7 mouse cellular contexts compared by ENCODE assay signal in the genomic region with DNA sequence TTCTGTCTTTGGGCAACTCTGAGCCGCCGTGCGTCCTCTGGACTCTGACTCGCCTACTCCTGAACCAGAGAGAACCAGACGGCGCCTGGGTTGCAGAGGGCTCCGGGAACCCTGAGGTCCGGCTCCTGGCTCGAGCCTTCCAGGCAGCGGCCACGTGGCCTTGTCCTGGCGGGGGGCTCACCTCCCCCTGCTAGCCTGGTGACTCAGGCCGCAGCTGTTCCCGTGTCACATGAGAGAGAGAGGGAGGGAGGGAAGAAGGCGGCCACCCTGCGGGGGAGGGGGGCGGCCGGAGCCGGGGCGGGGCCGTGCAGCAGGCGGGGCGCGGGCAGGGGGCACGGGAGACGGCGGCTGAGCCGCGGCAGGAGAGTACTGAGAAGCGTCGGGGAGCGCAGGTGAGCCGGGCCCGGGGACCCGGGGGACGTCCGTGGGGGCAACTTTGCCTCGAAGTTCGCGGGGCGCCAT. TPM values are rescaled to one million over a fixed set of nuclear protein-coding genes. Genes with fewer than 3 reads are reported as not detected.
DNase-seq lines count a peak whose midpoint lies in the region; ATAC-seq and TF ChIP-seq lines count a peak whose summit lies in the region.

No protein-coding gene starts in this region.

- H3K9ac ChIP-seq in limb, embryonic 12.5 days (replicated peaks), result peak overlapping the region; percentile 95
- peak overlapping the region; percentile 85 for H3K9ac ChIP-seq in midbrain, embryonic 11.5 days (ENCODE audit: low read length)

- H3K27me3 ChIP-seq in limb, embryonic 12.5 days, result no peaks in the 10 kb centered on the region
- H3K27me3 ChIP-seq in midbrain, embryonic 11.5 days (ENCODE audit: control insufficient read depth, insufficient read depth, low read length), result 0 out of 2 replicates have a peak, but pooled peaks cover 5% of the 10 kb centered on the region
- no peaks in the 10 kb centered on the region; the same call in 1 of the 2 replicates for H3K27me3 ChIP-seq in small intestine, adult 2 months (ENCODE audit: control insufficient read depth, insufficient read depth, low read length)

- 2% methylated on average over 38 of the region's 41 CpGs for WGBS in limb, embryonic 12.5 days
- WGBS in midbrain, embryonic 11.5 days, result 0% methylated on average over 34 of the region's 41 CpGs
- 2% methylated on average over 34 of the region's 41 CpGs for WGBS in small intestine, adult 2 months

- peaks cover 35% of the 10 kb centered on the region for H3K4me1 ChIP-seq in limb, embryonic 12.5 days (replicated peaks)
- peaks cover 6% of the 10 kb centered on the region for H3K4me1 ChIP-seq in midbrain, embryonic 11.5 days (ENCODE audit: control insufficient read depth, insufficient read depth, low read length)
- H3K4me1 ChIP-seq in small intestine, adult 2 months (ENCODE audit: control insufficient read depth, insufficient read depth, insufficient read length, low read length), result peaks cover 3% of the 10 kb centered on the region; the same call in 1 of the 2 replicates

- peak overlapping the region; percentile 96 for H3K27ac ChIP-seq in limb, embryonic 12.5 days
- no peak overlapping the region for H3K27ac ChIP-seq in midbrain, embryonic 11.5 days (ENCODE audit: low read depth, low read length)
- H3K27ac ChIP-seq in small intestine, adult 2 months (ENCODE audit: insufficient read depth, low read depth, low read length), result peak overlapping the region; percentile 90

- no peaks in the 10 kb centered on the region for H3K9me3 ChIP-seq in limb, embryonic 12.5 days
- H3K9me3 ChIP-seq in midbrain, embryonic 11.5 days (ENCODE audit: control insufficient read depth, low read length), result no peaks in the 10 kb centered on the region

- peak; percentile 93 to 95 for DNase-seq in adrenal gland, postnatal 36 days
- peak; percentile 88 for DNase-seq in embryo, embryonic 9.5 days (ENCODE audit: extremely low spot score)
- peak; percentile 100 for DNase-seq in heart, adult 11 months
- DNase-seq in kidney, adult 11 months, result peak; percentile 95
- DNase-seq in midbrain, embryonic 11.5 days (ENCODE audit: low spot score, missing footprints), result peak; percentile 97

- H3K4me3 ChIP-seq in limb, embryonic 12.5 days (replicated peaks), result peak overlapping the region; percentile 89
- peak overlapping the region; percentile 75 for H3K4me3 ChIP-seq in midbrain, embryonic 11.5 days (ENCODE audit: low read depth, low read length)
- peak overlapping the region; percentile 100 for H3K4me3 ChIP-seq in small intestine, adult 2 months (ENCODE audit: low read depth, low read length)

- ATAC-seq in limb, embryonic 12.5 days (ENCODE audit: insufficient number of reproducible peaks, insufficient read depth, low FRiP score, low TSS enrichment, low read depth), result peak; percentile 74
- ATAC-seq in midbrain, embryonic 11.5 days (ENCODE audit: low FRiP score), result peak; percentile 86

- peak; percentile 70 for TF ChIP-seq POLR2A in small intestine, adult 2 months (IDR thresholded peaks at IDR 0.05; ENCODE audit: low read depth, low read length)

- H3K36me3 ChIP-seq in limb, embryonic 12.5 days, result peaks cover 30% of the 10 kb centered on the region
- H3K36me3 ChIP-seq in midbrain, embryonic 11.5 days (ENCODE audit: control insufficient read depth, insufficient read depth, low read length), result no peaks in the 10 kb centered on the region
- H3K36me3 ChIP-seq in small intestine, adult 2 months (ENCODE audit: control insufficient read depth, insufficient read depth, low read length), result peaks cover 11% of the 10 kb centered on the region

- peak overlapping the region; percentile 78 for H3K4me2 ChIP-seq in limb, embryonic 12.5 days
- H3K4me2 ChIP-seq in midbrain, embryonic 11.5 days, result peak overlapping the region; percentile 78

- TF ChIP-seq CTCF in small intestine, adult 2 months (IDR thresholded peaks at IDR 0.05; ENCODE audit: extremely low read depth, insufficient read length, insufficient replicate concordance, low read depth, low read length), result no peak

RNA-seq across cellular contexts. Expression of gene Cd63, which starts 8.8 kb away (rescaled TPM):
- 100 to 1,000 TPM; 285 to 398 TPM for total RNA-seq in adrenal gland, postnatal 36 days (2021)
- 522 and 547 TPM in 2 replicates for polyA plus RNA-seq in limb, embryonic 12.5 days (2016; fragmentation: Nextera tagmentation; extraction: Ambion mirVana)
- polyA plus RNA-seq in midbrain, embryonic 11.5 days (2014; fragmentation: Nextera tagmentation; extraction: Ambion mirVana), result 168 and 177 TPM in 2 replicates
- polyA plus RNA-seq in small intestine, adult 2 months (2012; rRNA removed), result 62.0 and 91.5 TPM in 2 replicates

RNA-seq across cellular contexts. Expression of gene Rdh5, which starts 13.1 kb away (rescaled TPM):
- total RNA-seq in adrenal gland, postnatal 36 days (2021), result 10 to 100 TPM; 12.0 to 14.0 TPM
- 9.3 and 11.4 TPM in 2 replicates for polyA plus RNA-seq in limb, embryonic 12.5 days (2016; fragmentation: Nextera tagmentation; extraction: Ambion mirVana)
- polyA plus RNA-seq in midbrain, embryonic 11.5 days (2014; fragmentation: Nextera tagmentation; extraction: Ambion mirVana), result 11.3 TPM in 2 replicates
- polyA plus RNA-seq in small intestine, adult 2 months (2012; rRNA removed), result 20.2 and 30.3 TPM in 2 replicates

RNA-seq across cellular contexts. Expression of gene Bloc1s1, which starts 14.2 kb away (rescaled TPM):
- 100 to 1,000 TPM; 187 to 198 TPM for total RNA-seq in adrenal gland, postnatal 36 days (2021)
- 197 and 202 TPM in 2 replicates for polyA plus RNA-seq in limb, embryonic 12.5 days (2016; fragmentation: Nextera tagmentation; extraction: Ambion mirVana)
- 242 and 271 TPM in 2 replicates for polyA plus RNA-seq in midbrain, embryonic 11.5 days (2014; fragmentation: Nextera tagmentation; extraction: Ambion mirVana)
- 88.8 and 147 TPM in 2 replicates for polyA plus RNA-seq in small intestine, adult 2 months (2012; rRNA removed)

RNA-seq across cellular contexts. Expression of gene Gdf11, which starts 18.1 kb away (rescaled TPM):
- total RNA-seq in adrenal gland, postnatal 36 days (2021), result 1 to 10 TPM; 1.7 to 2.3 TPM
- polyA plus RNA-seq in limb, embryonic 12.5 days (2016; fragmentation: Nextera tagmentation; extraction: Ambion mirVana), result 15.2 and 20.7 TPM in 2 replicates
- polyA plus RNA-seq in midbrain, embryonic 11.5 days (2014; fragmentation: Nextera tagmentation; extraction: Ambion mirVana), result 10.0 and 10.2 TPM in 2 replicates
- polyA plus RNA-seq in small intestine, adult 2 months (2012; rRNA removed), result 0.53 and 0.82 TPM in 2 replicates

RNA-seq across cellular contexts. Expression of gene Itga7, which starts 24.0 kb away (rescaled TPM):
- 10 to 100 TPM; 10.4 to 16.0 TPM for total RNA-seq in adrenal gland, postnatal 36 days (2021)
- polyA plus RNA-seq in limb, embryonic 12.5 days (2016; fragmentation: Nextera tagmentation; extraction: Ambion mirVana), result 1.3 and 1.7 TPM in 2 replicates
- polyA plus RNA-seq in midbrain, embryonic 11.5 days (2014; fragmentation: Nextera tagmentation; extraction: Ambion mirVana), result 1.6 and 1.7 TPM in 2 replicates
- polyA plus RNA-seq in small intestine, adult 2 months (2012; rRNA removed), result 8.4 and 14.6 TPM in 2 replicates
